Mouse (Mus musculus): Measurements from ENCODE around the gene Zfp354b. TPM values are rescaled to one million over a fixed set of nuclear protein-coding genes. Genes with fewer than 3 reads are reported as not detected.

The Zfp354b gene
- not detected in 2 replicates for total RNA-seq (2014; fragmentation: Nextera tagmentation)
- total RNA-seq (2017): 0.34 TPM in 1 of 2 replicates, not detected in the other

- peak; percentile 80 for ATAC-seq (replicated peaks; ENCODE audit: poor library complexity, severe bottlenecking)
Measured at GRCm38 (mm10) chr11:50931451-50931866, at the start of gene Zfp354b. Gene Zfp354b, minus strand, starts transcription at chr11:50931633.

DNA sequence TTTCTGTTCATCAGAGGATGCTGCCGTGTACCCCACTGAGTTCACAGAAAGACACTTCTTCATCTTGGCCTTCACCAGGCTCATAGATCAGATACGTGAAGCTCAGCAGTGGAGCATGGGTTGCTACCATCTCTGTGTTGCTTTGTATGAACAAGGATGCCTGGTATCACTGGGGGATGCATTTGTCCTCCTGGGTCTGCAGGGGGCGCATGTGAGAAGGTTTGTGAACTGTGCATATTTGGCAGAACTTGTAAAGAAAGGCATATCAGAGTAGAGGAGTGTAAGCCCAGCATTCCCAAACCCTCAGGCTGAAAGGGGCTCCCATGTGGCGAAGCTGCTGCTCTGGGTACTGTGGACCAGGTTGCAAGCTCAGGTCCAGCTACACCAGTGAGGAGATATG is 45.8 kb upstream of the Zfp354b start:
- no peak for ATAC-seq (replicated peaks; ENCODE audit: poor library complexity, severe bottlenecking)

DNA sequence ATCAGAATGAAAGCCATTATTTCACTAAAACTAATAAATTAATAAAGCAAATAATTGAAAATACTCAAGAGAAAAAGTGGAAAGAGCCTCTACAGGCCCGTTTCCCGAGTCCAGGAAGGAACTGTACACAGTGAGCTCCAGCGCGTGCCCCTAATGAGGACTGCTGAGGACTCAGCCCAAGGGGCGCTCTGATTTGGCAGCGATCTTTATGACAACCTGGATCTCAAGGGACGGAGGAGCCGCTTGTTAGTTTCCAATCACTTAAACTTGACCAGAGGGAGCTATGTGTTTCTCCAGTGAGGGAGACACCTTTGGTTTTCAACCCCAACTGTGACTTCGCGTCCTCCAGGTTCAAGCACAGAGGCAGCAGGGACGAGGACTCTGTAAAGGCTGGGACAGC is 34.8 kb upstream of the Zfp354b start, which contains the start of gene Olfr1378:
Olfr1378 (plus strand) TSS at position 301 of the 400 bp plus-strand sequence.
- ATAC-seq (replicated peaks; ENCODE audit: poor library complexity, severe bottlenecking): no peak

DNA sequence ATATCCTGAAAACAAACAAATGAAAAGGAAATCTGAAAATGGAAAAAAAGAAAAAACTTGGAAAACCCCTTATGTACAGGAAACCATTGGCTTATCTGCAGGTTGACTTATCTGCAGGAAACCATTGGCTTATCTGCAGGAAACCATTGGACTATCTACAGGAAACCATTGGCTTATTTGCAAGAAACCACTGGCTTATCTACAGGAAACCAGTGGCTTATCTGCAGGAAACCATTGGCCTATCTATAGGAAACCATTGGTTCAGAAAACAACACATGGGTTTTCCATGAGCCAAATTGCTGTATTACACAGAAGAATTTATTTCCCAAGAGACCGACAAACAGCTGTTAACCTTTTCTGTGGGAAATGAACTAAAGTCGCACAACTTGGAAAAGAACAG is 33.5 kb upstream of the Zfp354b start:
- no peak for ATAC-seq (replicated peaks; ENCODE audit: poor library complexity, severe bottlenecking)

GRCm38 (mm10) chr11:50953665-50954064 is 22.2 kb upstream of the Zfp354b start, which contains the start of gene Prop1:
Gene Prop1, minus strand, starts transcription at chr11:50953765.
- ATAC-seq (replicated peaks; ENCODE audit: poor library complexity, severe bottlenecking): no peak

DNA sequence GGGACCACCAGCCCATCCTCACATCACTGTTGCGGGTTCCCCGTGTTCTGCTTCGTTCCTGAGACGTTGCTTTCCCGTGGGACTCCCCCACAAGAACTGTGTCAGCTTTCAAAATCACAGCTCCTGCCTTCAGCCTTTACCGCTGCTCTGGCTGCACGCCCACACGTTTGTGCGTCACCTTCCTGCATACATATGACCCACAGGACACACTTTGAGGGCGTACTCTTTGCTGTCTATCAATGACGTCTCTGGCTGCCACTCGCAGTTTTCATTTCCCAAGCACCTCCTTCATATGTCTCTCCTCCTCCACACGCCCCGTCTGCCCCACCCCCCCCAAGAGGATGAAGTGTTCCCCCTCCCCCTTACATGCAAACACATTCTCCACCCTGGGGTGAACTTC is 20.9 kb upstream of the Zfp354b start:
- ATAC-seq (replicated peaks; ENCODE audit: poor library complexity, severe bottlenecking): no peak

- ATAC-seq (replicated peaks; ENCODE audit: poor library complexity, severe bottlenecking): no peak
Measured at GRCm38 (mm10) chr11:50943506-50943905, 12.1 kb upstream of the Zfp354b start, which contains the start of gene 4933414I15Rik. Gene 4933414I15Rik, minus strand, starts transcription at chr11:50943765.

DNA sequence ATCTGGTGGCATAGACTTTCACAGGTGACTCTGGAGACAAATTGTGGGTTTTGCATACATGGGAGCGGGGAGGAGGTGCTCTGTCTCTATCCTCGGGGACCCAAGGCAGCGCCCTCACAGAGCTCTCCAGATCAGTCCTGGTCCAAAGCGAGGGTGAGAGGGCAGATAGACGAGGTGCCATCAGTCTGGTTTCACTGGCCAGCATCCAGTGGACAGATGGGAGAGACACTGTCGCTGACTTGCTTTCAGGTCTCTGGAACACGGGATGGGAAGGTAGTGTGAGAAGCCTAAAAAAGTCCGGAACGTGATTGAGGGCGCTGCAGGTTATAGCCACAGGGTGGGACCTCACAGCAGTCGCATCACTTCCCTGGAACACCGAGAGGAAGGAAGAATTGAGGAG is 11.0 kb upstream of the Zfp354b start:
- no peak for ATAC-seq (replicated peaks; ENCODE audit: poor library complexity, severe bottlenecking)

- ATAC-seq (replicated peaks; ENCODE audit: poor library complexity, severe bottlenecking): peak; percentile 88
Measured at GRCm38 (mm10) chr11:50939621-50940366, 8.4 kb upstream of the Zfp354b start.

DNA sequence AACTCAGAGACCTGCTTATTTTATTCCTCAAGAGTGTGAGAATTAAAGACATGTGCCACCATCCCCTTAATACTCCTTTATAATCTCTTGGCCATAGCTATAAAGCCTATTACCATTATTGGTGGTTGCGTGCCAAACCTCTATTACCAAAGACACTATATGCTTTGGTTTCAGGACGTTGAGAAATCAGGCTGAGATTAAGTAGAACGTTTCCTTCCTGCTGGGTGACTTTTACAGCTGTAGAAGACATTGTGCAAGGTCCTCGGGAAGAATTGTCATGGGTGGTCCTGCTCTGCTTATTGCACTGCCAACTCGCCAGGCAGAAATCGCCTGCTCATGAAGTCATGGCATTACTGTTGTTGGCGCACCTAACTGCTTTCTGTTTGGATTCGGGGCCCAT is 7.0 kb upstream of the Zfp354b start:
- peak; percentile 76 for ATAC-seq (replicated peaks; ENCODE audit: poor library complexity, severe bottlenecking)

- no peak for ATAC-seq (replicated peaks; ENCODE audit: poor library complexity, severe bottlenecking)
Measured at GRCm38 (mm10) chr11:50932040-50932439, 607 bp upstream of the Zfp354b start.

DNA sequence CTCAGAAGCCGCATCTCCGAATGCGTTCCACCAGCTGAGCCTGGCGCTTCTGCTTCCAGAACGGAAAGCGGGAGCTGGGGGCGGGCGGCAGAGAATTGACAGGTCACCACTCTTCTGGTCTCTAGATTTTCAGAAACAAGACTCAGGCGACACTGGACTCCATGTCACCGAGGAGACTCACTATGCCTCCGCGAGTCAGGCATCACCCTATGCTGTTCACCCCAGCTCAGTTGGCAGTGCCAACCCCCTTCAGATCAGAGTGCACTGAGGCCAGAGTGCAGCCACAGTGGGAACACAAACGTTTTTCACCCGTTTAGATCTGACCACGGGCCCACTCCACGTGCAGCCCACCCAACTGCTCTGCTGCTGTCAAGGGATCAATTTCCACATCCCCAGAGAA is 412 bp downstream of the Zfp354b start:
- ATAC-seq (replicated peaks; ENCODE audit: poor library complexity, severe bottlenecking): peak; percentile 40; the same call in 1 of the 2 replicates

DNA sequence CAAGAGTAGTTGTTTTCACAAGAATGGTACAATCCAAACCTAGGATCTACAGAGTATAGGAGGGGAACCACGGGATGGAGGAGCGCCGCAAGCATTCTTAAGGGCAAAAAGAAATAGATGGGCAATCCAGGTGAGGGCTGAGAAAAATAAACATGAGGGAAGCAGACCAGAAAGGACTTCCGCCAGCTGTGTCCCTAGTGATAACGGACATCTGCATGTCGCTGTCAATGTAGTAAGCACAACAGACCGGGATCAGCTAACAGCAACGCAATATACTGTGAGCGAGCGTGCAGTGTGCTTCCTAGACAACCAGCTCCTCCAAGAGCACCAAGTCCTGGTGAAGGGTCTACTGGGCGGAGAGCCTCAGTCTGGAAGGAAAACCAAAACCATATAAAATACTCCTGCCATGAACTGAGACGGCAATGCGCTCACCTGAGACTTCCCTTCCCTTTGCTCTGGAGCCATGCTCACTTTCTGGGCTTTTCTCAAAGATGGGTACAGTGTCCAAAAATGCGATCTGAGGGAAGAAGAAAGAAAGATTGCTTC is 891 bp downstream of the Zfp354b start:
- no peak for ATAC-seq (replicated peaks; ENCODE audit: poor library complexity, severe bottlenecking)

DNA sequence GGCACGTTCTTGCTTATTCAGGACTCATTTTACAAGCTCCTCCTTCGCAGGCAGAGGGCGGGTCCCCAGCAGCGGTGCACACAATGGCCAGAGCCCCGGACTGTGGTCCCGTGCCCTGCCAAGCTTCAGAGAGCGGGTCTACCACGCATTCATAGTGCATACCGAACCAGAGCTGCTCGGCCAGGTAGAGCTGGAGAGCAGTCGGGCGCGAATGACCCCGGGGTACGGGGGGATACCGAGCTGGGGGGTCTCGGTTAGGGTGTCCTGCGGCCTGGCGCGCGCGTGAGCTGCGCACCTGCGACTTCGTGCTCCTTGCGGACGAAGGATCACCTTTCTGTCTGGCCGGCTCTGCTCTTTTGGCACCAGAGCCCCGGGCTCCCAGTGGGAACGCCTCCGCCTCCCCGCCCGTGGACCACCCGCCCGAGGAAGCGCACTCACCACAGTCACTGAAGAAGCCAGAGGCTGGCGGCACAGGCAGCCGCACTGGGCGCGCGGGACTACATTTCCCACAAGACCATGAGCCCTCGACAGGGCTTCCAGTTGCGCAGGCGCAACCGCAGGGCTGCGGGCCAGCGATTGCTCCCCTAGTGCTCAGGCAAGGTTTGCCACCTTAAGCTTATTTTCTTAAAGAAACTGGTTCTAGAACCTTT is 15.6 kb downstream of the Zfp354b start, which contains the start of gene Zfp2:
Zfp2 (minus strand) TSS at position 495 of the 650 bp plus-strand sequence.
- ATAC-seq (replicated peaks; ENCODE audit: poor library complexity, severe bottlenecking): peak; percentile 99

GRCm38 (mm10) chr11:50914461-50914860 is 17.0 kb downstream of the Zfp354b start:
- ATAC-seq (replicated peaks; ENCODE audit: poor library complexity, severe bottlenecking): no peak

DNA sequence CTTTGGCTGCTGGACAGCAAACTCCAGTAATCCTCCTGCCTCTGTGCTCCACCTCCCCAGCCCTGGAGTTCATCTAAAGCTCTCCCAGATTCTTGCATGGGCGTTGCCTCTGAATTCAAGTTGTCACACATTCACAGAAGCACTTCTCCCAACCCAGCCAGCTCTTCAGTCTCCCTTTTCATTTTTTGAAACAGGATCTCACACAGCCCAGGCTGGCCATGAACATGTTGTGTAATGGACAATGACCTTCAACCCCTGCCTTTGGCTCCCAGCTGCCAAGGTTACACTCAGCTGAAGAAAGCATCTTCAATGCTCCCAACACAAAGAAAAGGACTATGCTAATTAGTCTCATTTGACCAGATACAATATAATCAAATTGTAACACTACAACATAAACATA is 18.1 kb downstream of the Zfp354b start:
- ATAC-seq (replicated peaks; ENCODE audit: poor library complexity, severe bottlenecking): no peak

- ATAC-seq (replicated peaks; ENCODE audit: poor library complexity, severe bottlenecking): no peak
Measured at GRCm38 (mm10) chr11:50908136-50908535, 23.3 kb downstream of the Zfp354b start.

GRCm38 (mm10) chr11:50897359-50897758 is 34.1 kb downstream of the Zfp354b start:
- ATAC-seq (replicated peaks; ENCODE audit: poor library complexity, severe bottlenecking): no peak

- ATAC-seq (replicated peaks; ENCODE audit: poor library complexity, severe bottlenecking): no peak
Measured at GRCm38 (mm10) chr11:50892441-50892840, 39.0 kb downstream of the Zfp354b start.

DNA sequence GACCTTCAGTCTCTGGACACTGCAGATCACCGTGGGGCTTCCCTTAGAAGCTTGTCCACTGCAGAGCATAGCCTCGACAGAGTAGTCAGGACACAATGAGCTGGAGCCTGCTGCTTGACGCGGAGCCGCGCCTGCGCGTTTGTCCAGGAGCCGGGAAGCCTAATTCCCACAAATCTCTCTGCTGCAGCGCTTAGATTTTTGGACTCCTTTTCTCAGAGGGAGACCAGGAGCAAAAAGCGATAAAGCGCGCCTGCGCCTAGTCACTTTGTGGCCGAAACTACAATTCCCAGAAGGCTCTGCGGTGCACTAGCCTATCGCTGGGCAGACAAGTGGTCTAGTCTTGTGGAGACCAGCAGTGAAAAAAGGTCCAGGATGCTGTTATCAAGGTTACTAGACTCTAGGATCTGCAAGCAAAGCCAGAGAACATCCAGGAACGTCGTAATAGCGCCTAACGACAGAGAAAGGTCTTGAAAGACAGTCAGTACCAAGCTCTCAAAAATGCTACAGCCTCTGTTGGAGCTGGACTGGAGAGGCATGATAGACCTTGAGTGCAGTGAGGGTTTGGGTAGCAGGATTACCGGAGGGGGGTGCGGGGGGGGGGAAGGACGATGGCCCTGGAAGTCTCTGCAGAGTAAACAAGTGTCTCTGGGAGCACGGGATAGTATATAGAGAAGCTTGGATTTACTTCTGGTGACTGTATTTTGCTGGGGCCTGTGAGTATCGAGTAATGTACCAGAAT is 43.9 kb downstream of the Zfp354b start, which contains the start of gene Zfp454:
Zfp454 (minus strand) TSS at position 262 of the 739 bp plus-strand sequence.
- ATAC-seq (replicated peaks; ENCODE audit: poor library complexity, severe bottlenecking): no peak
